Mouse (Mus musculus) intestine, postnatal 0 days (tissue): ENCODE data around the gene Btbd35f8. TPM values are rescaled to one million over a fixed set of nuclear protein-coding genes. Genes with fewer than 3 reads are reported as not detected.
"Not testable (repeated sequence)": the region's sequence is repeated elsewhere in the genome, so short reads cannot be mapped to it uniquely, and the experiment has no call there.

Source experiments
- ATAC-seq: fragments of 200-750 bp; cut with Nextera tagmentation; 2 replicates; pipeline ENCODE4 v1.8.0; 2017; ENCODE audit warnings: mild to moderate bottlenecking, moderate TSS enrichment, moderate library complexity
- H3K27ac ChIP-seq: fragments of 300-500 bp; sonication (generic); 2 replicates; pipeline ENCODE4 v1.5.1; 2014; ENCODE audit warnings: mild to moderate bottlenecking, low read depth, low read length, moderate library complexity
- H3K27me3 ChIP-seq: fragments of 300-500 bp; sonication (generic); replicated peaks from 2 replicates; pipeline ENCODE4 v1.6.1; 2014; ENCODE audit warnings: low read length, mixed read lengths; ENCODE audit not compliant: control insufficient read depth, insufficient read depth
- H3K36me3 ChIP-seq: fragments of 300-500 bp; sonication (generic); 2 replicates; pipeline ENCODE4 v1.6.1; 2014; ENCODE audit warnings: mild to moderate bottlenecking, moderate library complexity; ENCODE audit not compliant: control insufficient read depth, insufficient read depth
- H3K4me1 ChIP-seq: fragments of 300-500 bp; sonication (generic); replicated peaks from 2 replicates; pipeline ENCODE4 v1.6.1; 2014; ENCODE audit warnings: antibody characterized with exemption, low read length, mixed read lengths; ENCODE audit not compliant: control insufficient read depth, insufficient read depth
- H3K4me2 ChIP-seq: fragments of 300-500 bp; sonication (generic); replicated peaks from 2 replicates; pipeline ENCODE4 v1.6.1; 2014; ENCODE audit warnings: low read depth, mild to moderate bottlenecking, moderate library complexity
- H3K4me3 ChIP-seq: fragments of 300-500 bp; sonication (generic); 2 replicates; pipeline ENCODE4 v1.5.1; 2014; ENCODE audit warnings: low read depth, low read length
- H3K9ac ChIP-seq: fragments of 300-500 bp; sonication (generic); 2 replicates; pipeline ENCODE4 v1.6.1; 2014; ENCODE audit warnings: mild to moderate bottlenecking, low read depth, low read length
- H3K9me3 ChIP-seq: fragments of 300-500 bp; sonication (generic); 2 replicates; pipeline ENCODE4 v1.6.1; 2016; ENCODE audit warnings: mixed run types; ENCODE audit not compliant: control insufficient read depth
- WGBS: fragments of 180-500 bp; shearing (Covaris S2); extraction: QIAGEN DNeasy Blood & Tissue Kit; methylation state at CpG from one replicate; pipeline ENCODE4 v1.1.7; 2014; 5-methylcytosine and 5-hydroxymethylcytosine counted together
- polyA plus RNA-seq: library from polyadenylated mRNA; unstranded; fragments of >200 nt; fragmentation: Nextera tagmentation; extraction: Ambion mirVana; gene quantifications from 2 replicates; pipeline ENCODE4 v1.2.1, GENCODE M21; 2015

The Btbd35f8 gene
- not detected in 2 replicates for polyA plus RNA-seq

- no CpG with 5 or more reads among the region's 3 CpGs for WGBS
- H3K27me3 ChIP-seq, H3K4me1 ChIP-seq, H3K27ac ChIP-seq, H3K4me3 ChIP-seq, ATAC-seq, H3K9ac ChIP-seq, H3K9me3 ChIP-seq, H3K4me2 ChIP-seq, H3K36me3 ChIP-seq: not testable (repeated sequence)
Observed at GRCm38 (mm10) chrX:34450224-34450623, at the start of gene Btbd35f8. TSS of gene Btbd35f8 (plus strand) at chrX:34450524.

Other genes with a start within 250 kb of the Btbd35f8 start
- not detected in 2 replicates for gene Spin2g, start 211.8 kb upstream of the Btbd35f8 start, polyA plus RNA-seq